Mouse (Mus musculus) megakaryocyte-erythroid progenitor cell, adult 5-6 weeks (primary cell): Measurements from ENCODE around the gene G3bp2. TPM values are rescaled to one million over a fixed set of nuclear protein-coding genes. Genes with fewer than 3 reads are reported as not detected.

Experiments
- ATAC-seq: replicated peaks from 2 replicates; pipeline ENCODE4 v1.8.0; 2016; ENCODE audit warnings: mild to moderate bottlenecking, inconsistent platforms; ENCODE audit not compliant: severe bottlenecking, poor library complexity, low FRiP score, low TSS enrichment
- total RNA-seq, 2 experiments: library from RNA; stranded (forward) in 1 of 2; stranded (reverse) in 1 of 2; fragments of 200-1000, 215-1000 nt in 1 of 2; fragments of >200 nt in 1 of 2; fragmentation: Nextera tagmentation in 1 of 2; gene quantifications; 2 replicates each; pipeline ENCODE4 v1.2.3; 2014 to 2017

Gene G3bp2
- total RNA-seq, 2 experiments from 2014 or later: 67.8 to 117 TPM

- ATAC-seq: no peak
These were observed 33.1 kb downstream of the G3bp2 start for GRCm38 (mm10) chr5:92050419-92050818.

DNA sequence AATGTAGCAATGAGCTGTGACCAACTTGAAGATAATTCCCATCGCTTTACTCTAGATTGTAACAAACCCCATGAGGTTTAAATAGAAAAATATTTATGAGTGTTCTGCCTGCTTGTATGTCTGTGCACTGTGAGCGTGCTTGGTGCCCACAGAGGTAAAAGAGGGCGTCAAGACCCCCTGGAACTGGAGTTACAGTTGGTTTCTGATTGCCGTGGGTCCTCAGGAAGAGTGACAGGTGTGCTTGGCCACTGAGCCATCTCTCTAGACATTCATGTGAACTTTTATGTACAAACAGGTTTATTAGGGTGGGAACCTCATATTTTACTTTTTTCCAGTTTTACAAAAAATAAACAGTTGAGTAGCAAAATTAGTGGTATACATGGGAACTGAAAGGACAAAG lies 39.7 kb downstream of the G3bp2 start, which contains the start of gene Cdkl2:
Gene Cdkl2 (minus strand): TSS at position 101 of the 400 bp plus-strand sequence.
- ATAC-seq: no peak

- ATAC-seq: peak; percentile 100
These were observed 40.9 kb downstream of the G3bp2 start for GRCm38 (mm10) chr5:92042377-92043348.

DNA sequence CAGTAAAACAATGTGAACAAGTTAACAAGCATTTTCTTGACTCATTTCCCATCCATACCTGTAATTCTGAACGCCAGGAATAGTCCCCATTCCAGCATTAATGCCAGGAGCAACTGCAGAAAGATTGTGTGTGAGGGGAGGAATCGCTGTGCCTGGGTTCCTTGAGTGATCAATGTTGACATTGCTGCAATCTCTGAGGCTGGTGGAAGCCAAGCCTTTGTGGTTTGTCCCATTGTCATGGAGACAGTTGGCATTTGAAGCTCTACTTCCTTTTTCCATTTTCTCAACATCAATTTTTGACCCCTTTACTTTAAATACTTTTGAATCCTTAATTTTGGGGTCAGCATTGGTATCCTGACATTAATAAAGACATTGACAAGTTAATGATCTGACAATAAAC lies 63.6 kb downstream of the G3bp2 start:
- no peak for ATAC-seq

GRCm38 (mm10) chr5:92011756-92012155 lies 71.8 kb downstream of the G3bp2 start:
- ATAC-seq: no peak

DNA sequence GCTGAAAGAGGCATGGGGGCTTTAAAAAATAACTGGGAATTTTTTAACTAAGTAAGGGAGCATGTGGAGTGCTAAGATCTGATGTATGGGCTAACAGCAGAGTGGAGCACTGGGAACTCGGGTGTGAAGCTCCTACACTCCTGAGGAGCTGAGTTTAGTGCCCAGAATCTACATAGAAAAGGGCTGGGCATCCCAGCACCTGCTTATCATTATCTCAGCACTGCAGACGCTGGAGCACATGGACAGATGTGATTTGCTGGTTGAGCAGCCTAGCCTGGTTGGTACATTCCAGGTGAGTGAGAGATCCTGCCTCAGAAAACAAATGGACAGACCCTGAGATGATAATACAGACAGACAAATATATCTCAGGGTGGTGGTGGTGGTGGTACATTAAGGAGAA lies 73.7 kb downstream of the G3bp2 start:
- peak; percentile 74 for ATAC-seq

DNA sequence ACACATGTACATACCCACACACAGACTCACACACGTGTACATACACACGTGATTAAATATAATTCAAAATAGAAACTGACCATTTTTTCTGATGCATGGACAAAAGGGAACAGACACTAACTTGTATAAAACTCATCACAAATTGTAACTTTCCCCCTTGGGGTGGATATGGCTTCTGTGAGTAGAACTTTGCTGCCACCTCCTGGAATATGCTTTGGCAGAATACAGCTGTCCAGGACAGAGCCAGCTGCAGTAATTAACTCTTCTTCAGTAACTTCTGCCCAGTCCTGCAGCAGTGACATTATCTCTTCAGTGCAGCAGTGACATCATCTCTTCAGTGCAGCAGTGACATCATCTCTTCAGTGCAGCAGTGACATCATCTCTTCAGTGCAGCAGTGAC lies 80.5 kb downstream of the G3bp2 start:
- ATAC-seq: peak; percentile 68

Other genes with a start within 250 kb of the G3bp2 start
- 46.6 and 56.5 TPM in 2 replicates for gene Rchy1, start 120.7 kb downstream of the G3bp2 start, total RNA-seq (2014; fragmentation: Nextera tagmentation)
- 60.0 and 64.2 TPM in 2 replicates for gene Rchy1, start 120.7 kb downstream of the G3bp2 start, total RNA-seq (2017)
- not detected in 2 replicates for gene Odaph, start 96.2 kb downstream of the G3bp2 start, total RNA-seq (2014; fragmentation: Nextera tagmentation)
- 1.2 TPM in 1 of 2 replicates, not detected in the other for gene Odaph, start 96.2 kb downstream of the G3bp2 start, total RNA-seq (2017)
- not detected in 2 replicates for gene Cdkl2, start 39.8 kb downstream of the G3bp2 start, total RNA-seq (2014; fragmentation: Nextera tagmentation)
- gene Cdkl2, start 39.8 kb downstream of the G3bp2 start, total RNA-seq (2017): 0.14 and 0.72 TPM in 2 replicates
- gene Uso1, start 54.2 kb upstream of the G3bp2 start, total RNA-seq (2014; fragmentation: Nextera tagmentation): 39.3 and 42.0 TPM in 2 replicates
- gene Uso1, start 54.2 kb upstream of the G3bp2 start, total RNA-seq (2017): 12.2 and 13.4 TPM in 2 replicates
- not detected in 2 replicates for gene U90926, start 131.7 kb upstream of the G3bp2 start, total RNA-seq (2014; fragmentation: Nextera tagmentation)
- not detected in 2 replicates for gene U90926, start 131.7 kb upstream of the G3bp2 start, total RNA-seq (2017)
- not detected in 2 replicates for gene Ppef2, start 172.6 kb upstream of the G3bp2 start, total RNA-seq (2014; fragmentation: Nextera tagmentation)
- gene Ppef2, start 172.6 kb upstream of the G3bp2 start, total RNA-seq (2017): not detected in 2 replicates
- 1.1 and 2.9 TPM in 2 replicates for gene Naaa, start 194.5 kb upstream of the G3bp2 start, total RNA-seq (2014; fragmentation: Nextera tagmentation)
- gene Naaa, start 194.5 kb upstream of the G3bp2 start, total RNA-seq (2017): 2.1 and 5.6 TPM in 2 replicates
- 51.6 and 66.7 TPM in 2 replicates for gene Sdad1, start 226.8 kb upstream of the G3bp2 start, total RNA-seq (2014; fragmentation: Nextera tagmentation)
- 91.7 and 93.5 TPM in 2 replicates for gene Sdad1, start 226.8 kb upstream of the G3bp2 start, total RNA-seq (2017)
- gene Cxcl9, start 244.4 kb upstream of the G3bp2 start, total RNA-seq (2014; fragmentation: Nextera tagmentation): not detected in 2 replicates
- gene Cxcl9, start 244.4 kb upstream of the G3bp2 start, total RNA-seq (2017): not detected in 2 replicates
- gene Art3, start 248.1 kb upstream of the G3bp2 start, total RNA-seq (2014; fragmentation: Nextera tagmentation): not detected in 2 replicates
- not detected in 2 replicates for gene Art3, start 248.1 kb upstream of the G3bp2 start, total RNA-seq (2017)